Mouse (Mus musculus): ENCODE measurements around the gene Echdc3.

Echdc3 gene

GRCm38 (mm10) chr2:6173013-6173412 is 39.8 kb downstream of the Echdc3 start:
- in situ Hi-C loops (cut with MboI; ENCODE audit: low sequenced_read_pairs), result no loop called here

GRCm38 (mm10) chr2:6168560-6168959 is 44.3 kb downstream of the Echdc3 start:
- in situ Hi-C loops (cut with MboI; ENCODE audit: low sequenced_read_pairs), result no loop called here

- in situ Hi-C loops (cut with MboI; ENCODE audit: low sequenced_read_pairs), result no loop called here
Measured at GRCm38 (mm10) chr2:6167843-6168558, 44.8 kb downstream of the Echdc3 start.

- in situ Hi-C loops (cut with MboI; ENCODE audit: low sequenced_read_pairs), result no loop called here
Measured at GRCm38 (mm10) chr2:6165771-6166170, 47.1 kb downstream of the Echdc3 start.

GRCm38 (mm10) chr2:6164606-6165290 is 48.1 kb downstream of the Echdc3 start:
- in situ Hi-C loops (cut with MboI; ENCODE audit: low sequenced_read_pairs), result no loop called here

GRCm38 (mm10) chr2:6162366-6163040 is 50.3 kb downstream of the Echdc3 start:
- in situ Hi-C loops (cut with MboI; ENCODE audit: low sequenced_read_pairs), result no loop called here

- in situ Hi-C loops (cut with MboI; ENCODE audit: low sequenced_read_pairs), result no loop called here
Measured at GRCm38 (mm10) chr2:6159735-6160134, 53.1 kb downstream of the Echdc3 start.

- in situ Hi-C loops (cut with MboI; ENCODE audit: low sequenced_read_pairs), result no loop called here
Measured at GRCm38 (mm10) chr2:6159219-6159618, 53.6 kb downstream of the Echdc3 start.

GRCm38 (mm10) chr2:6157635-6158034 is 55.2 kb downstream of the Echdc3 start:
- in situ Hi-C loops (cut with MboI; ENCODE audit: low sequenced_read_pairs), result no loop called here

GRCm38 (mm10) chr2:6157208-6157607 is 55.6 kb downstream of the Echdc3 start:
- in situ Hi-C loops (cut with MboI; ENCODE audit: low sequenced_read_pairs), result no loop called here

GRCm38 (mm10) chr2:6149801-6150200 is 63.0 kb downstream of the Echdc3 start:
- in situ Hi-C loops (cut with MboI; ENCODE audit: low sequenced_read_pairs), result no loop called here

- in situ Hi-C loops (cut with MboI; ENCODE audit: low sequenced_read_pairs), result no loop called here
Measured at GRCm38 (mm10) chr2:6146901-6147300, 65.9 kb downstream of the Echdc3 start.

- in situ Hi-C loops (cut with MboI; ENCODE audit: low sequenced_read_pairs), result no loop called here
Measured at GRCm38 (mm10) chr2:6146257-6146656, 66.6 kb downstream of the Echdc3 start.

GRCm38 (mm10) chr2:6145611-6146010 is 67.2 kb downstream of the Echdc3 start:
- in situ Hi-C loops (cut with MboI; ENCODE audit: low sequenced_read_pairs), result no loop called here

- in situ Hi-C loops (cut with MboI; ENCODE audit: low sequenced_read_pairs), result no loop called here
Measured at GRCm38 (mm10) chr2:6142915-6143654, 69.7 kb downstream of the Echdc3 start.

- in situ Hi-C loops (cut with MboI; ENCODE audit: low sequenced_read_pairs), result no loop called here
Measured at GRCm38 (mm10) chr2:6140572-6141161, 72.2 kb downstream of the Echdc3 start.
